Mouse (Mus musculus): ENCODE measurements around the gene Myo6. TPM values are rescaled to one million over a fixed set of nuclear protein-coding genes. Genes with fewer than 3 reads are reported as not detected.

The Myo6 gene
- polyA plus RNA-seq, 1 experiment = 25.1 TPM

- no peak for DNase-seq
- no peak overlapping the region for H3K4me3 ChIP-seq (replicated peaks; ENCODE audit: extremely low read depth, low read depth, low read length)
- TF ChIP-seq POLR2A (IDR thresholded peaks at IDR 0.05; ENCODE audit: borderline replicate concordance, extremely low read depth, low read depth, low read length) (no peak), CTCF (IDR thresholded peaks at IDR 0.05; ENCODE audit: insufficient read depth, low read length) (no peak)
- WGBS = 78% methylated on average over 13 of the region's 13 CpGs
- H3K4me1 ChIP-seq (ENCODE audit: control insufficient read depth, insufficient read depth, low read length) = 0 out of 2 replicates have a peak, but pooled peaks cover 2% of the 10 kb centered on the region
These were observed 171.0 kb downstream of the Myo6 start for GRCm38 (mm10) chr9:80335660-80336357.

DNA sequence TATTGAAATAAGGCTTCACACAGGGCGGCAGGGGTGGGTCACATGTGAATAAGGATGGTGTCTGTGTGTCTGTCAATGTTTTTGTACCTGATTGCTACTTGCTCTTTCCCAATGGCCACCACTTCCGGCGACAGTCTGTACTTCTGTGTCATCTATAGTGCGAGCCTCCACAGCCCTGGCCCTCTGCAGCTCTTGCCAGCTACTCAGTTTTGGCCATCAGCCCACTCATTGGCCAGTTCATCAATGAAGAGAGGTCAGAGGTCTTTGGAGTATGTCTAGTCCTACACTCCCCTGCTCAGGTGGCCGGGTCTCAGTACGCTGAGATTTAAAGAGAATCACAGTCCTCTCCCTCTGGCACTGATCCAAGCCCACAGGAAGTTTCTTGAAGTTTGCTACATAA lies 173.2 kb downstream of the Myo6 start:
- DNase-seq = no peak
- Histone ChIP-seq H3K4me1 (ENCODE audit: control insufficient read depth, insufficient read depth, low read length) (no peaks in the 10 kb centered on the region), H3K4me3 (replicated peaks; ENCODE audit: extremely low read depth, low read depth, low read length) (no peak overlapping the region)
- TF ChIP-seq POLR2A (IDR thresholded peaks at IDR 0.05; ENCODE audit: borderline replicate concordance, extremely low read depth, low read depth, low read length) = no peak
- no peak for TF ChIP-seq CTCF (IDR thresholded peaks at IDR 0.05; ENCODE audit: insufficient read depth, low read length)
- 76% methylated on average over 6 of the region's 6 CpGs for WGBS

DNA sequence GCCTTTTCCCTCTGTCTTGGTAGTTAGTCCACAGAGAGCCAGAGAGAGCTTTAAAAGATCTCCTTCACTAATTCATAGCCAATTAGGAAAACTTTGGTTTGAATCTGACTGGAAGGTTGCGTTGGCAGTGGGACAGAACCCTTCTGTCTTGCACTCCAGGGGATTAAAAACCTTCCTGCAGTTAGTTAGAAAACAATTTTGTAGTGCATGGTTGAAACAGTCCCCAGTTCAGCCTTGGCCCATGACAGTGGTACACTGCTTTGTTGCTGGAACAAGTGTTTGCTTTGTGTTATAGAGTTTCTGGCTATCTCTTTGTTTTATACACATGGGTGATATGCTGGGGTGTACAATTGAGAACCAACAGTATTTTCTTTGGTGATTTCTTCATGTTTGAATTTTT lies 176.1 kb downstream of the Myo6 start:
- Histone ChIP-seq H3K4me1 (ENCODE audit: control insufficient read depth, insufficient read depth, low read length) (no peaks in the 10 kb centered on the region), H3K4me3 (replicated peaks; ENCODE audit: extremely low read depth, low read depth, low read length) (no peak overlapping the region)
- no peak for TF ChIP-seq CTCF (IDR thresholded peaks at IDR 0.05; ENCODE audit: insufficient read depth, low read length)
- TF ChIP-seq POLR2A (IDR thresholded peaks at IDR 0.05; ENCODE audit: borderline replicate concordance, extremely low read depth, low read depth, low read length) = no peak
- 85% methylated on average over 1 of the region's 1 CpGs for WGBS
- no peak for DNase-seq

- TF ChIP-seq CTCF (IDR thresholded peaks at IDR 0.05; ENCODE audit: insufficient read depth, low read length) = no peak
- TF ChIP-seq POLR2A (IDR thresholded peaks at IDR 0.05; ENCODE audit: borderline replicate concordance, extremely low read depth, low read depth, low read length) = no peak
- Histone ChIP-seq H3K4me3 (replicated peaks; ENCODE audit: extremely low read depth, low read depth, low read length) (no peak overlapping the region), H3K4me1 (ENCODE audit: control insufficient read depth, insufficient read depth, low read length) (no peaks in the 10 kb centered on the region)
- DNase-seq = no peak
- WGBS = 96% methylated on average over 16 of the region's 16 CpGs
These were observed 176.9 kb downstream of the Myo6 start for GRCm38 (mm10) chr9:80341756-80342155.

DNA sequence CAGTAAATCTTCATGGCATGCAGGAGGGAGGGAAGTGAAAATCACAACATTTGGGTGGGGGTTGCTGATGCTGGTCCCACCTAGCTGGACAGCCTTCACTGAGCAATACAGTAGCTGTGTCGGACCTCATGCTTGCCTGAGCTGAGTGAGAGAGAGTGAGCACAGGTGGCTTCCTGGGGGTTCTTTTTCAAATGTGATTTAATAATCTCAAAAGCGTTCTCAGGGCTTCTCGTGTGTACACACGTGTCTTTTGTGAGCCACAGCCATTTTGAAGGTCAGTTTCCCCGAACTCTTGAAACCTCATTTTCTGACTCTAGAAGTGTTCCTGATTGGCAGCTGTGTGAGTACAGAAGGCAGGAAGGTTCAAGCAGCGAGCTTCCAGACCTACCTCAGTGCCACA lies 177.7 kb downstream of the Myo6 start:
- DNase-seq = no peak
- H3K4me3 ChIP-seq (replicated peaks; ENCODE audit: extremely low read depth, low read depth, low read length) = no peak overlapping the region
- WGBS = 78% methylated on average over 6 of the region's 6 CpGs
- H3K4me1 ChIP-seq (ENCODE audit: control insufficient read depth, insufficient read depth, low read length) = no peaks in the 10 kb centered on the region
- no peak for TF ChIP-seq POLR2A (IDR thresholded peaks at IDR 0.05; ENCODE audit: borderline replicate concordance, extremely low read depth, low read depth, low read length)
- TF ChIP-seq CTCF (IDR thresholded peaks at IDR 0.05; ENCODE audit: insufficient read depth, low read length) = no peak

- no peak for DNase-seq
- WGBS = 68% methylated on average over 6 of the region's 6 CpGs
- Histone ChIP-seq H3K4me1 (ENCODE audit: control insufficient read depth, insufficient read depth, low read length) (no peaks in the 10 kb centered on the region), H3K4me3 (replicated peaks; ENCODE audit: extremely low read depth, low read depth, low read length) (no peak overlapping the region)
- TF ChIP-seq POLR2A (IDR thresholded peaks at IDR 0.05; ENCODE audit: borderline replicate concordance, extremely low read depth, low read depth, low read length) (no peak), CTCF (IDR thresholded peaks at IDR 0.05; ENCODE audit: insufficient read depth, low read length) (no peak)
These were observed 179.7 kb downstream of the Myo6 start for GRCm38 (mm10) chr9:80344451-80345000.

DNA sequence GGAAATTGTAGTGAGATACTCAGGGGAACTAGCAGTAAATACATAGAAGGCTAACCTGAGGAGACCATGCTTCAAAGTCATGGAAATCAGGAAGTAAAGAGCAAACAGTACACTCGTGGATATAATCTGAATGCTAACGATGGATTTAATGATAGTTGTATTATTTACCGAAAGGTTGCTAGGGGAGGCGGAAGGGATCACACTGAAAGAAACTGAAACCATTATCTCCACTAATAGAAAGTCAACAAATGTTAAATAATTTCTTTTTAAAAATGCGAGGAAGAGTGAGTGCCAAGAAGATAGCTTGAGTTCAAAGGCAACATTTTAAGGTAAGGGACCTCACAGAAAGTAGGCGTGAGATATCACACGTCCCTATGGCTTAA lies 186.5 kb downstream of the Myo6 start:
- no peak for DNase-seq
- TF ChIP-seq CTCF (IDR thresholded peaks at IDR 0.05; ENCODE audit: insufficient read depth, low read length) (no peak), POLR2A (IDR thresholded peaks at IDR 0.05; ENCODE audit: borderline replicate concordance, extremely low read depth, low read depth, low read length) (no peak)
- H3K4me1 ChIP-seq (ENCODE audit: control insufficient read depth, insufficient read depth, low read length) = no peaks in the 10 kb centered on the region
- H3K4me3 ChIP-seq (replicated peaks; ENCODE audit: extremely low read depth, low read depth, low read length) = no peak overlapping the region
- 45% methylated on average over 7 of the region's 7 CpGs for WGBS

DNA sequence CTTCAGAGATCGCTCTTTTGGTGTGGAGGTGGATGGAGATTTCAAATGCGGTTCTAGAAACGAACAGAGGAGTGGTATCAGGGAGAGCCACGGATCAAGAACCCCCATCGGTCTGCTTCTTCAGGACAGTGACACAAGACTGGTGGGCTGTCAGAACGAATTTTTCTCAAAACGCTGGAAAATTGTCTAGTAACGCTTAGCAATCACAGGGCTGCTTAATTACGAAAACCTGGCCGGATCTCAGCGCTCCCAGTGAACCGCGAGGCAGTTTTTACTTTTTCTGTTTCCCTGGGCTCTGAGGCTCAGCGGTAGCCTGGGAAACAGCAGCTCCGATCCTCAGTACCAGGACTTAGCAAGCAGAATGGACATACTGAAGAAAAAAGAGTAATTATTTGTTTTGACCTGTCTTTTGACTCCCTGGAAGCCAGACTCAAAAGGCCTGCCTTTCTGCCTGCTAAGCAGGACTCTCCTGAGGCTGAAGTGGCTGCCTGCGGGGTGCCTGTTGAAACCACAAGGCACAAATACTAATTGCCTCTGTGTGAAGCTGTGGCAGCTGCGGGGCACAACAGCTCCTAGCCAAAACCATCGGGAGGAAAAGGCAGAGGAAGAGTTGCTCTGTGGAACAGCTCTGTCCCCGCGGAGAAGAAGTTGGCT lies 187.0 kb downstream of the Myo6 start:
- no peak overlapping the region for H3K4me3 ChIP-seq (replicated peaks; ENCODE audit: extremely low read depth, low read depth, low read length)
- H3K4me1 ChIP-seq (ENCODE audit: control insufficient read depth, insufficient read depth, low read length) = no peaks in the 10 kb centered on the region
- no peak for TF ChIP-seq CTCF (IDR thresholded peaks at IDR 0.05; ENCODE audit: insufficient read depth, low read length)
- no peak for TF ChIP-seq POLR2A (IDR thresholded peaks at IDR 0.05; ENCODE audit: borderline replicate concordance, extremely low read depth, low read depth, low read length)
- DNase-seq = no peak
- WGBS = 33% methylated on average over 20 of the region's 20 CpGs

GRCm38 (mm10) chr9:80360063-80360462 lies 195.2 kb downstream of the Myo6 start:
- no peak for DNase-seq
- no peaks in the 10 kb centered on the region for H3K4me1 ChIP-seq (ENCODE audit: control insufficient read depth, insufficient read depth, low read length)
- no peak overlapping the region for H3K4me3 ChIP-seq (replicated peaks; ENCODE audit: extremely low read depth, low read depth, low read length)
- TF ChIP-seq CTCF (IDR thresholded peaks at IDR 0.05; ENCODE audit: insufficient read depth, low read length) (no peak), POLR2A (IDR thresholded peaks at IDR 0.05; ENCODE audit: borderline replicate concordance, extremely low read depth, low read depth, low read length) (no peak)

Other genes with a start within 250 kb of the Myo6 start
- 4.8 and 9.4 TPM in 2 replicates for gene Filip1, start 152.2 kb upstream of the Myo6 start, polyA plus RNA-seq (2012; rRNA removed)
- 23.7 and 25.3 TPM in 2 replicates for gene Senp6, start 98.1 kb upstream of the Myo6 start, polyA plus RNA-seq (2012; rRNA removed)

Measured in lung, adult 2 months (tissue).